Mouse (Mus musculus) heart, postnatal 0 days (tissue): ENCODE results near the gene Abcg4. TPM values are rescaled to one million over a fixed set of nuclear protein-coding genes. Genes with fewer than 3 reads are reported as not detected.
"Not testable (repeated sequence)": the region's sequence is repeated elsewhere in the genome, so short reads cannot be mapped to it uniquely, and the experiment has no call there.

Source experiments
- ATAC-seq: fragments of 200-750 bp; cut with Nextera tagmentation; 2 replicates; pipeline ENCODE4 v1.8.0; 2017; ENCODE audit warnings: low read depth, moderate number of reproducible peaks, moderate library complexity; ENCODE audit not compliant: insufficient read depth
- DNase-seq: peaks from one replicate; pipeline ENCODE4 v3.0.0-alpha.2; 2016; ENCODE audit warnings: low spot score
- H3K27ac ChIP-seq: fragments of 300-500 bp; sonication (generic); 2 replicates; pipeline ENCODE4 v1.5.1; 2014; ENCODE audit warnings: low read depth, mild to moderate bottlenecking
- H3K27me3 ChIP-seq: fragments of 300-500 bp; sonication (generic); 2 replicates; pipeline ENCODE4 v1.6.1; 2014; ENCODE audit warnings: low read length, mixed read lengths; ENCODE audit not compliant: control insufficient read depth, insufficient read depth
- H3K36me3 ChIP-seq: fragments of 300-500 bp; sonication (generic); replicated peaks from 2 replicates; pipeline ENCODE4 v1.6.1; 2014; ENCODE audit warnings: low read length, mixed read lengths; ENCODE audit not compliant: control insufficient read depth, insufficient read depth
- H3K4me1 ChIP-seq: fragments of 300-500 bp; sonication (generic); 2 replicates; pipeline ENCODE4 v1.6.1; 2014; ENCODE audit warnings: antibody characterized with exemption; ENCODE audit not compliant: control insufficient read depth, insufficient read depth
- H3K4me2 ChIP-seq: fragments of 300-500 bp; sonication (generic); 2 replicates; pipeline ENCODE4 v1.6.1; 2014; ENCODE audit warnings: low read depth, mild to moderate bottlenecking, low read length, moderate library complexity
- H3K4me3 ChIP-seq: fragments of 300-500 bp; sonication (generic); 2 replicates; pipeline ENCODE4 v1.5.1; 2014; ENCODE audit warnings: low read depth, low read length
- H3K9ac ChIP-seq: fragments of 300-500 bp; sonication (generic); replicated peaks from 2 replicates; pipeline ENCODE4 v1.6.1; 2014; ENCODE audit warnings: low read depth, low read length, mixed read lengths
- H3K9me3 ChIP-seq: fragments of 300-500 bp; sonication (generic); replicated peaks from 2 replicates; pipeline ENCODE4 v1.6.1; 2016; ENCODE audit warnings: low read length; ENCODE audit not compliant: control insufficient read depth
- CTCF ChIP-seq: IDR thresholded peaks from 2 replicates; pipeline ENCODE4 v1.5.1; 2016; ENCODE audit warnings: antibody characterized with exemption, control low read depth, low read depth
- EP300 ChIP-seq: IDR thresholded peaks from 2 replicates; pipeline ENCODE4 v1.6.1; 2016; ENCODE audit warnings: antibody characterized with exemption, low read depth
- WGBS: fragments of 180-500 bp; shearing (Covaris S2); extraction: QIAGEN DNeasy Blood & Tissue Kit; methylation state at CpG from one replicate; pipeline ENCODE4 v1.1.7; 2014; 5-methylcytosine and 5-hydroxymethylcytosine counted together
- polyA plus RNA-seq: library from polyadenylated mRNA; unstranded; fragments of >200 nt; fragmentation: Nextera tagmentation; extraction: Ambion mirVana; gene quantifications from 2 replicates; pipeline ENCODE4 v1.2.1, GENCODE M21; 2015
- total RNA-seq: library from RNA; depleted of rRNA; stranded (reverse); fragments of >200 nt; gene quantifications from 2 replicates; pipeline ENCODE4 v1.2.3, GENCODE M21; 2014; ENCODE audit warnings: low replicate concordance

Abcg4 gene
- total and polyA plus RNA-seq, 2 experiments from 2014 or later: 0.49 to 2.1 TPM

- no peak for TF ChIP-seq EP300
- no peak for TF ChIP-seq CTCF
- Histone ChIP-seq H3K27ac (peak overlapping the region; percentile 88), H3K4me3 (peak overlapping the region; percentile 78), H3K27me3 (no peaks in the 10 kb centered on the region), H3K4me1 (peaks cover 15% of the 10 kb centered on the region), H3K9me3 (no peaks in the 10 kb centered on the region), H3K4me2 (peak overlapping the region; percentile 85), H3K36me3 (peaks cover 34% of the 10 kb centered on the region), H3K9ac (peak overlapping the region; percentile 83)
- ATAC-seq (peak; percentile 25; the same call in 1 of the 2 replicates), DNase-seq (no peak)
- WGBS: under 1% methylated on average over 19 of the region's 22 CpGs
Measured at GRCm38 (mm10) chr9:44327064-44327711, 38.8 kb upstream of the Abcg4 start.

DNA sequence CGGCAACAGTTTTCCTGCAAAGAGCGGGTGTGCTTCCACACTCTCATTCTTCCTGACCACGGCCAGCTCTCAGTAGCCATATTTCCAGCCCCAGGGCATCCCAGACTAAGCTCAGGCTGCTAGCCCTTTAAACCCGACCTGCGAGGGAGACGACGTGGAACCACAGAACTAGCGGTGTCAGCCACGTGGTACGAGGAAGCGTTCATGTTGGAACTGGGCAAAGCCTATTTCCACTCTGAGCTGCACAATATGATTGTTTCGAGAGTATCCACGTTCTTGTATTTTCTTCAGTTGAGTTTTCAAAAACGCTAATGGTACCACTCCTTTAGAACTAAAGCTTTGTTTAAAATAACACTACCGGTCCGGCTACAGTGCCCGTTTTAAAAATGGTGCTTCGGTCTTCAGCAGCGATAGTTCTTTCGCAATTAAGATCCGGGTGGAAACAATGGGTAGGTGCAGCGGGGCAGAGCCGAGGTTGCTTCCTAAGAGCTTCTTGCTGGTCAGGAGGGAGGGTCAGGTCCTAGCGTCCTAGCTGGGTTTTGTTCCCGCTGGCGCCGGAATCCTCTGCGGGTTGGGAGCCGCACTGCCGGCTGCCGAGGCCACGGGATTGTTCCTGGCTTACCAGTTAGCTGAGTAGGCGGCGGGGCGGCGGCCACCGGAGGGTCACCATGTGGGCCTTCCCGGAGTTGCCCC is 38.1 kb upstream of the Abcg4 start:
- DNase-seq (peak; percentile 91), ATAC-seq (peak; percentile 94)
- peak overlapping the region; percentile 83 for H3K9ac ChIP-seq
- TF ChIP-seq CTCF (no peak), EP300 (peak; percentile 64; the same call in 1 of the 2 replicates)
- peak overlapping the region; percentile 78 for H3K4me3 ChIP-seq
- peaks cover 15% of the 10 kb centered on the region for H3K4me1 ChIP-seq
- H3K27ac ChIP-seq: peak overlapping the region; percentile 88
- WGBS: 1% methylated on average over 38 of the region's 38 CpGs
- no peaks in the 10 kb centered on the region for H3K9me3 ChIP-seq
- peak overlapping the region; percentile 85 for H3K4me2 ChIP-seq
- peaks cover 28% of the 10 kb centered on the region for H3K36me3 ChIP-seq
- H3K27me3 ChIP-seq: no peaks in the 10 kb centered on the region

GRCm38 (mm10) chr9:44325768-44326370 is 37.5 kb upstream of the Abcg4 start, which contains the start of gene Dpagt1:
Gene Dpagt1, plus strand, starts transcription at chr9:44326019.
- 3% methylated on average over 12 of the region's 12 CpGs for WGBS
- no peaks in the 10 kb centered on the region for H3K9me3 ChIP-seq
- DNase-seq (peak; percentile 43), ATAC-seq (no peak)
- H3K27ac ChIP-seq: peak within 1 kb of the TSS; percentile 88
- H3K9ac ChIP-seq: peak within 1 kb of the TSS; percentile 83
- TF ChIP-seq EP300 (no peak), CTCF (no peak)
- H3K36me3 ChIP-seq: peaks cover 21% of the 10 kb centered on the region
- H3K4me1 ChIP-seq: peaks cover 17% of the 10 kb centered on the region
- peak within 1 kb of the TSS; percentile 85 for H3K4me2 ChIP-seq
- peak within 1 kb of the TSS; percentile 78 for H3K4me3 ChIP-seq
- H3K27me3 ChIP-seq: no peaks in the 10 kb centered on the region

- peaks cover 14% of the 10 kb centered on the region for H3K36me3 ChIP-seq
- not testable (repeated sequence) for H3K27me3 ChIP-seq, H3K9me3 ChIP-seq, H3K9ac ChIP-seq, DNase-seq, ATAC-seq
- peaks cover 19% of the 10 kb centered on the region for H3K4me1 ChIP-seq
- peak overlapping the region; percentile 85 for H3K4me2 ChIP-seq
- WGBS: 70% methylated on average over 7 of the region's 8 CpGs
- peak overlapping the region; percentile 88 for H3K27ac ChIP-seq
- H3K4me3 ChIP-seq: peak overlapping the region; percentile 78; the same call in 1 of the 2 replicates
Measured at GRCm38 (mm10) chr9:44325032-44325767, 36.8 kb upstream of the Abcg4 start.

DNA sequence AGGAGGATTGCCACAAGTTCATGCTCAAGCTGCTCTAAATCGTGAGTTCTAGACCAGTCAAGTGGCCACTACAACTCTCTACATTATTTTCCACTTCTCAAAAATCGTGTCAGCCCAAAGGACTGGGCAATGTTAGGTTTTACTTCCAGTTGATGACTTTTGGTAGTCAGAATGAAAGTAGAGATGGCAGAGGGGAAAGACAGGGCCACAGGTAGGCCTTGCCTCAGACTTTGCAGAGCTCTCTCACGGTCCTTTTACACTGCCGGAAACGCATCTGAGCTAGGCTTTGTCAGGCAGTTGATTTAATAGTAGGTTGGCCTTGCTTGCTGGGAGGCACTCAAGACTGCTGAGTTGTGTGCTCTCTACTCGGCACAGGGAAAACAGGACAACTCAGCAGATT is 35.7 kb upstream of the Abcg4 start:
- no peak overlapping the region for H3K27ac ChIP-seq
- no peak for DNase-seq
- no peak overlapping the region for H3K4me3 ChIP-seq
- no peaks in the 10 kb centered on the region for H3K27me3 ChIP-seq
- no peak overlapping the region for H3K9ac ChIP-seq
- ATAC-seq: no peak
- no peaks in the 10 kb centered on the region for H3K9me3 ChIP-seq
- H3K4me2 ChIP-seq: no peak overlapping the region
- WGBS: 77% methylated on average over 6 of the region's 6 CpGs
- peaks cover 5% of the 10 kb centered on the region; the same call in 1 of the 2 replicates for H3K36me3 ChIP-seq
- peaks cover 22% of the 10 kb centered on the region for H3K4me1 ChIP-seq
- TF ChIP-seq EP300 (no peak), CTCF (no peak)

- ATAC-seq, H3K9ac ChIP-seq, H3K4me3 ChIP-seq, H3K27ac ChIP-seq, H3K36me3 ChIP-seq, H3K27me3 ChIP-seq, H3K4me2 ChIP-seq, H3K9me3 ChIP-seq, DNase-seq: not testable (repeated sequence)
- WGBS: 77% methylated on average over 4 of the region's 4 CpGs
- peaks cover 27% of the 10 kb centered on the region for H3K4me1 ChIP-seq
Measured at GRCm38 (mm10) chr9:44323656-44324055, 35.2 kb upstream of the Abcg4 start.
